Mouse (Mus musculus): ENCODE data around the gene Clcnka.

DNA sequence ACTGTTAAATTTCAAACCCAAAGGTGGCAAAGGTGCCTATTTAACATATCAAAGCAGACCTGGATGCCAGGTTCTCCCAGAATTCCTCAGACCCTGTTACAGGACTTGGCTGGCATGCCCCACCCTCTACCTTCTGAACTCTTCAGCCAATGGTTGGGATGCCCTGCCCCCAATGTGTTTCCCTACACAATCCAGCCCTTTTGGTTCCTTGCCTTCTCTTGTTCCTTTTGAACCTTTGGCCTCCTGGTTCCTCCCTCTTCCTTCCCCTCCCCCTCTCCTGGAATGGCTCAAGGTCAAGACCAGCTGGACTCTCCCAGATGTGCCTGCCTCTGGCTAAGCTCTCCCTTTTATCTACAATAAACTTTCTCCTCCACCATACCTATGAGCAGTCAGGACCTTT is 42.4 kb upstream of the Clcnka start:
- TF ChIP-seq POLR2A (IDR thresholded peaks at IDR 0.05; ENCODE audit: control insufficient read depth, extremely low read depth, insufficient read depth, low read length, poor library complexity) = no peak
- TF ChIP-seq CTCF (IDR thresholded peaks at IDR 0.05; ENCODE audit: borderline replicate concordance, control insufficient read depth, extremely low read depth, insufficient read depth, low read length, poor library complexity) = no peak
